Mouse (Mus musculus) layer of hippocampus, adult 2 months (tissue): ENCODE measurements around the gene Ccdc82. TPM values are rescaled to one million over a fixed set of nuclear protein-coding genes. Genes with fewer than 3 reads are reported as not detected.

Source experiments
- DNase-seq, 2 experiments: peaks; one replicate each; pipeline ENCODE4 v3.0.0; 2022; ENCODE audit warnings: low spot score in 2 of 2
- H3K27ac ChIP-seq: fragments of 200-600 bp; 2 replicates; pipeline ENCODE4 v1.8.1; 2022
- H3K4me3 ChIP-seq: fragments of 200-600 bp; 2 replicates; pipeline ENCODE4 v1.8.1; 2022; ENCODE audit warnings: mild to moderate bottlenecking
- CTCF ChIP-seq: fragments of 200-600 bp; conservative IDR thresholded peaks from 2 replicates; pipeline ENCODE4 v1.8.1; 2022; ENCODE audit warnings: antibody characterized with exemption, mild to moderate bottlenecking, moderate library complexity
- total RNA-seq, 2 experiments: library from RNA; stranded (reverse); gene quantifications; 2 replicates each; pipeline ENCODE4 v1.2.3; 2021

The Ccdc82 gene
- total RNA-seq, 2 experiments from 2014 or later, result 14.1 to 17.9 TPM

- Histone ChIP-seq H3K27ac (no peak overlapping the region), H3K4me3 (no peak overlapping the region)
- TF ChIP-seq CTCF, result no peak
- DNase-seq, result no peak
Measured at GRCm38 (mm10) chr9:13258173-13258572, 11.4 kb downstream of the Ccdc82 start.

GRCm38 (mm10) chr9:13260980-13261379 is 14.2 kb downstream of the Ccdc82 start:
- Histone ChIP-seq H3K27ac (no peak overlapping the region), H3K4me3 (no peak overlapping the region)
- DNase-seq, result no peak
- TF ChIP-seq CTCF, result no peak

- H3K27ac ChIP-seq, result no peak overlapping the region
- TF ChIP-seq CTCF, result no peak
- H3K4me3 ChIP-seq, result no peak overlapping the region
- DNase-seq, result no peak
Measured at GRCm38 (mm10) chr9:13273219-13273618, 26.5 kb downstream of the Ccdc82 start.

GRCm38 (mm10) chr9:13287482-13287881 is 40.7 kb downstream of the Ccdc82 start:
- no peak for TF ChIP-seq CTCF
- Histone ChIP-seq H3K27ac (no peak overlapping the region), H3K4me3 (no peak overlapping the region)
- no peak for DNase-seq

- H3K4me3 ChIP-seq, result peak overlapping the region; percentile 78
- TF ChIP-seq CTCF, result peak; percentile 91
- peak overlapping the region; percentile 86 for H3K27ac ChIP-seq
- DNase-seq, result peak; percentile 87 to 92
Measured at GRCm38 (mm10) chr9:13296274-13297121, 49.7 kb downstream of the Ccdc82 start.

GRCm38 (mm10) chr9:13297122-13297667 is 50.4 kb downstream of the Ccdc82 start:
- TF ChIP-seq CTCF, result no peak
- H3K27ac ChIP-seq, result peak overlapping the region; percentile 86
- no peak for DNase-seq
- peak overlapping the region; percentile 78 for H3K4me3 ChIP-seq

- TF ChIP-seq CTCF, result peak; percentile 52
- peak in 1 of 2 experiments; percentile 40 for DNase-seq
- Histone ChIP-seq H3K4me3 (peak within 1 kb of the TSS; percentile 78), H3K27ac (peak within 1 kb of the TSS; percentile 86)
Measured at GRCm38 (mm10) chr9:13297668-13298512, 51.1 kb downstream of the Ccdc82 start, which contains the start of gene Maml2. Maml2 (plus strand) TSS chr9:13297957.

- Histone ChIP-seq H3K27ac (peak overlapping the region; percentile 86), H3K4me3 (peak overlapping the region; percentile 78)
- no peak for TF ChIP-seq CTCF
- no peak for DNase-seq
Measured at GRCm38 (mm10) chr9:13298513-13298878, 51.7 kb downstream of the Ccdc82 start.

- Histone ChIP-seq H3K4me3 (peak overlapping the region; percentile 78), H3K27ac (peak overlapping the region; percentile 86)
- DNase-seq, result no peak
- no peak for TF ChIP-seq CTCF
Measured at GRCm38 (mm10) chr9:13299190-13299589, 52.4 kb downstream of the Ccdc82 start.

- Histone ChIP-seq H3K4me3 (peak overlapping the region; percentile 78), H3K27ac (peak overlapping the region; percentile 86)
- no peak for DNase-seq
- TF ChIP-seq CTCF, result no peak
Measured at GRCm38 (mm10) chr9:13300041-13300441, 53.3 kb downstream of the Ccdc82 start.

GRCm38 (mm10) chr9:13300891-13301782 is 54.4 kb downstream of the Ccdc82 start:
- Histone ChIP-seq H3K27ac (peak overlapping the region; percentile 86), H3K4me3 (peak overlapping the region; percentile 78)
- DNase-seq, result no peak
- 0 out of 2 replicates have a peak, but pooled peaks have one; percentile 26 for TF ChIP-seq CTCF

GRCm38 (mm10) chr9:13302183-13302825 is 55.5 kb downstream of the Ccdc82 start:
- no peak for DNase-seq
- Histone ChIP-seq H3K27ac (peak overlapping the region; percentile 86), H3K4me3 (peak overlapping the region; percentile 78)
- TF ChIP-seq CTCF, result no peak
